Mouse (Mus musculus) midbrain, embryonic 11.5 days (tissue): Measurements from ENCODE around the gene Dab1. TPM values are rescaled to one million over a fixed set of nuclear protein-coding genes. Genes with fewer than 3 reads are reported as not detected.
A peak's percentile ranks its signal among the peaks of the same experiment; 100 is the strongest.

Experiments
- ATAC-seq: fragments of 200-750 bp; cut with Nextera tagmentation; 2 replicates; pipeline ENCODE4 v1.8.0; 2017; ENCODE audit warnings: moderate TSS enrichment, moderate library complexity; ENCODE audit not compliant: low FRiP score
- DNase-seq: peaks from one replicate; pipeline ENCODE4 v3.0.0; 2015; ENCODE audit warnings: low spot score; ENCODE audit errors: missing footprints
- H3K27ac ChIP-seq: fragments of 300-500 bp; sonication (generic); 2 replicates; pipeline ENCODE4 v1.5.1; 2014; ENCODE audit warnings: low read depth, low read length
- H3K27me3 ChIP-seq: fragments of 300-500 bp; sonication (generic); 2 replicates; pipeline ENCODE4 v1.6.1; 2014; ENCODE audit warnings: mild to moderate bottlenecking, low read length, moderate library complexity, mixed read lengths; ENCODE audit not compliant: control insufficient read depth, insufficient read depth
- H3K36me3 ChIP-seq: fragments of 300-500 bp; sonication (generic); 2 replicates; pipeline ENCODE4 v1.6.1; 2014; ENCODE audit warnings: mild to moderate bottlenecking, low read length, moderate library complexity, mixed read lengths; ENCODE audit not compliant: control insufficient read depth, insufficient read depth
- H3K4me1 ChIP-seq: fragments of 300-500 bp; sonication (generic); 2 replicates; pipeline ENCODE4 v1.6.1; 2014; ENCODE audit warnings: low read length; ENCODE audit not compliant: control insufficient read depth, insufficient read depth
- H3K4me2 ChIP-seq: fragments of 300-500 bp; sonication (generic); 2 replicates; pipeline ENCODE4 v1.6.1; 2014; ENCODE audit warnings: mild to moderate bottlenecking, moderate library complexity
- H3K4me3 ChIP-seq: fragments of 300-500 bp; sonication (generic); 2 replicates; pipeline ENCODE4 v1.5.1; 2014; ENCODE audit warnings: low read depth, low read length
- H3K9ac ChIP-seq: fragments of 300-500 bp; sonication (generic); 2 replicates; pipeline ENCODE4 v1.6.1; 2014; ENCODE audit warnings: low read length
- H3K9me3 ChIP-seq: fragments of 300-500 bp; sonication (generic); 2 replicates; pipeline ENCODE4 v1.6.1; 2016; ENCODE audit warnings: low read length; ENCODE audit not compliant: control insufficient read depth
- WGBS: fragments of 180-500 bp; shearing (Covaris S2); extraction: QIAGEN DNeasy Blood & Tissue Kit; methylation state at CpG from one replicate; pipeline ENCODE4 v1.1.7; 2014; 5-methylcytosine and 5-hydroxymethylcytosine counted together
- polyA plus RNA-seq: library from polyadenylated mRNA; unstranded; fragments of >200 nt; fragmentation: Nextera tagmentation; extraction: Ambion mirVana; gene quantifications from 2 replicates; pipeline ENCODE4 v1.2.1, GENCODE M21; 2014

Gene Dab1
- polyA plus RNA-seq, 1 experiment from 2014 or later = 43.2 TPM

GRCm38 (mm10) chr4:104198635-104199034 is 579.5 kb downstream of the Dab1 start:
- Histone ChIP-seq H3K27me3 (no peaks in the 10 kb centered on the region), H3K9ac (no peak overlapping the region), H3K4me2 (no peak overlapping the region), H3K4me1 (no peaks in the 10 kb centered on the region), H3K36me3 (no peaks in the 10 kb centered on the region), H3K9me3 (no peaks in the 10 kb centered on the region), H3K27ac (no peak overlapping the region), H3K4me3 (no peak overlapping the region)
- WGBS = 94% methylated on average over 8 of the region's 8 CpGs
- DNase-seq = no peak
- no peak for ATAC-seq

- H3K4me1 ChIP-seq = no peaks in the 10 kb centered on the region
- H3K27me3 ChIP-seq = no peaks in the 10 kb centered on the region
- DNase-seq (no peak), ATAC-seq (no peak)
- H3K9ac ChIP-seq = no peak overlapping the region
- no peaks in the 10 kb centered on the region for H3K36me3 ChIP-seq
- no peak overlapping the region for H3K4me3 ChIP-seq
- no peaks in the 10 kb centered on the region for H3K9me3 ChIP-seq
- no peak overlapping the region for H3K4me2 ChIP-seq
- H3K27ac ChIP-seq = no peak overlapping the region
- WGBS = 83% methylated on average over 5 of the region's 5 CpGs
Measured at GRCm38 (mm10) chr4:104201686-104202085, 582.5 kb downstream of the Dab1 start.

GRCm38 (mm10) chr4:104204047-104204446 is 584.9 kb downstream of the Dab1 start:
- Histone ChIP-seq H3K4me1 (no peaks in the 10 kb centered on the region), H3K9me3 (no peaks in the 10 kb centered on the region), H3K27me3 (no peaks in the 10 kb centered on the region), H3K4me3 (no peak overlapping the region), H3K27ac (no peak overlapping the region), H3K36me3 (no peaks in the 10 kb centered on the region), H3K4me2 (no peak overlapping the region), H3K9ac (no peak overlapping the region)
- WGBS = 41% methylated on average over 6 of the region's 6 CpGs
- ATAC-seq = no peak
- DNase-seq = no peak

- no peak for DNase-seq
- Histone ChIP-seq H3K4me3 (no peak overlapping the region), H3K4me2 (no peak overlapping the region), H3K27ac (no peak overlapping the region), H3K27me3 (no peaks in the 10 kb centered on the region), H3K9me3 (no peaks in the 10 kb centered on the region), H3K36me3 (no peaks in the 10 kb centered on the region), H3K9ac (no peak overlapping the region), H3K4me1 (no peaks in the 10 kb centered on the region)
- 64% methylated on average over 5 of the region's 5 CpGs for WGBS
- no peak for ATAC-seq
Measured at GRCm38 (mm10) chr4:104206639-104207038, 587.5 kb downstream of the Dab1 start.

GRCm38 (mm10) chr4:104209081-104209480 is 589.9 kb downstream of the Dab1 start:
- no peaks in the 10 kb centered on the region for H3K27me3 ChIP-seq
- DNase-seq (peak; percentile 82), ATAC-seq (no peak)
- no peaks in the 10 kb centered on the region for H3K36me3 ChIP-seq
- H3K4me1 ChIP-seq = no peaks in the 10 kb centered on the region
- H3K9ac ChIP-seq = no peak overlapping the region
- no peak overlapping the region for H3K4me3 ChIP-seq
- H3K27ac ChIP-seq = no peak overlapping the region
- H3K9me3 ChIP-seq = no peaks in the 10 kb centered on the region
- 21% methylated on average over 2 of the region's 2 CpGs for WGBS
- no peak overlapping the region for H3K4me2 ChIP-seq

- Histone ChIP-seq H3K27me3 (no peaks in the 10 kb centered on the region), H3K4me3 (no peak overlapping the region), H3K4me2 (no peak overlapping the region), H3K9ac (no peak overlapping the region), H3K27ac (no peak overlapping the region), H3K36me3 (no peaks in the 10 kb centered on the region), H3K9me3 (no peaks in the 10 kb centered on the region), H3K4me1 (0 out of 2 replicates have a peak, but pooled peaks cover 3% of the 10 kb centered on the region)
- 81% methylated on average over 1 of the region's 1 CpGs for WGBS
- ATAC-seq (no peak), DNase-seq (peak; percentile 57)
Measured at GRCm38 (mm10) chr4:104210796-104211195, 591.6 kb downstream of the Dab1 start.

GRCm38 (mm10) chr4:104211531-104212455 is 592.6 kb downstream of the Dab1 start:
- DNase-seq = peak; percentile 65
- 68% methylated on average over 9 of the region's 9 CpGs for WGBS
- H3K4me3 ChIP-seq = no peak overlapping the region
- no peaks in the 10 kb centered on the region for H3K27me3 ChIP-seq
- peak; percentile 58; the same call in 1 of the 2 replicates for ATAC-seq
- no peaks in the 10 kb centered on the region for H3K36me3 ChIP-seq
- H3K9ac ChIP-seq = no peak overlapping the region
- H3K4me1 ChIP-seq = 0 out of 2 replicates have a peak, but pooled peaks cover 3% of the 10 kb centered on the region
- H3K27ac ChIP-seq = no peak overlapping the region
- no peaks in the 10 kb centered on the region for H3K9me3 ChIP-seq
- H3K4me2 ChIP-seq = no peak overlapping the region

- Histone ChIP-seq H3K4me2 (no peak overlapping the region), H3K9me3 (no peaks in the 10 kb centered on the region), H3K27me3 (no peaks in the 10 kb centered on the region), H3K27ac (no peak overlapping the region), H3K9ac (no peak overlapping the region), H3K4me1 (peaks cover 7% of the 10 kb centered on the region; the same call in 1 of the 2 replicates), H3K36me3 (no peaks in the 10 kb centered on the region), H3K4me3 (no peak overlapping the region)
- WGBS = 29% methylated on average over 7 of the region's 7 CpGs
- DNase-seq (peak; percentile 80), ATAC-seq (peak; percentile 65; the same call in 1 of the 2 replicates)
Measured at GRCm38 (mm10) chr4:104214724-104215123, 595.6 kb downstream of the Dab1 start.

- Histone ChIP-seq H3K36me3 (no peaks in the 10 kb centered on the region), H3K4me2 (no peak overlapping the region), H3K27ac (no peak overlapping the region), H3K27me3 (no peaks in the 10 kb centered on the region), H3K4me1 (peaks cover 7% of the 10 kb centered on the region; the same call in 1 of the 2 replicates), H3K9me3 (no peaks in the 10 kb centered on the region), H3K9ac (no peak overlapping the region), H3K4me3 (no peak overlapping the region)
- WGBS = 42% methylated on average over 4 of the region's 4 CpGs
- DNase-seq = peak; percentile 54
- no peak for ATAC-seq
Measured at GRCm38 (mm10) chr4:104217336-104217735, 598.2 kb downstream of the Dab1 start.
